Mouse (Mus musculus): ENCODE data around the gene Arhgef38. TPM values are rescaled to one million over a fixed set of nuclear protein-coding genes. Genes with fewer than 3 reads are reported as not detected.

Arhgef38 gene
- polyA plus RNA-seq, 1 experiment from 2014 or later: 0.89 TPM

DNA sequence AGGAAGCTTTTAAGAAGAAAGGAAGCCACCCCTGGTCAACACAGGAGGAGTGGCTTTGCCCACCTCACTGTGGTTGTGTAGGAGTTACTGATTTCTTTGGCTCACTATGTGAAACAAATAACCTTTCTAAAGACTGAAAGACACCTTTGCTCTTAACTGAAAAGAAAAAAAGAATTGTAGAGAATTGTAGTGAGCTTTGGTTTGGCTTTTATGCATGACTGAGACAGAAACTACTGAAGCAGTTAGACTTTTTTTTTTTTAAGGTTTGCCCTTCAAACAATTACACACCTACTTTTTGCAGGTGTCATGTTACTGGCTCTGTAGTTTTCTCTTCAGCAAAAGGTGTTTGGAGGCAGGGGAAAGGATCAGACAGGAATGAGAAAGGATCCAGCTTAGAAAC lies 5.2 kb downstream of the Arhgef38 start:
- Histone ChIP-seq H3K4me3 (ENCODE audit: low read depth, low read length) (no peak overlapping the region), H3K4me2 (no peak overlapping the region), H3K27me3 (ENCODE audit: insufficient read depth, low read length) (no peaks in the 10 kb centered on the region), H3K4me1 (ENCODE audit: insufficient read depth) (0 out of 2 replicates have a peak, but pooled peaks cover 8% of the 10 kb centered on the region), H3K9me3 (ENCODE audit: low read depth, low read length) (no peaks in the 10 kb centered on the region), H3K9ac (no peak overlapping the region), H3K27ac (ENCODE audit: low read depth) (no peak overlapping the region), H3K36me3 (ENCODE audit: insufficient read depth) (no peaks in the 10 kb centered on the region)
- DNase-seq: no peak
- TF ChIP-seq CTCF (IDR thresholded peaks at IDR 0.05; ENCODE audit: low read depth): no peak
- ATAC-seq (ENCODE audit: insufficient read depth): no peak

- Histone ChIP-seq H3K27ac (ENCODE audit: low read depth) (no peak overlapping the region), H3K9me3 (ENCODE audit: low read depth, low read length) (no peaks in the 10 kb centered on the region), H3K4me3 (ENCODE audit: low read depth, low read length) (no peak overlapping the region), H3K27me3 (ENCODE audit: insufficient read depth, low read length) (no peaks in the 10 kb centered on the region), H3K4me1 (ENCODE audit: insufficient read depth) (0 out of 2 replicates have a peak, but pooled peaks cover 8% of the 10 kb centered on the region), H3K4me2 (peak overlapping the region; percentile 32; the same call in 1 of the 2 replicates), H3K36me3 (ENCODE audit: insufficient read depth) (no peaks in the 10 kb centered on the region), H3K9ac (no peak overlapping the region)
- DNase-seq (peak; percentile 76), ATAC-seq (ENCODE audit: insufficient read depth) (peak; percentile 86)
- 33% methylated on average over 19 of the region's 19 CpGs for WGBS
- no peak for TF ChIP-seq CTCF (IDR thresholded peaks at IDR 0.05; ENCODE audit: low read depth)
Observed at GRCm38 (mm10) chr3:133227258-133228012, 7.3 kb downstream of the Arhgef38 start.

GRCm38 (mm10) chr3:133218501-133218900 lies 16.2 kb downstream of the Arhgef38 start:
- Histone ChIP-seq H3K4me2 (no peak overlapping the region), H3K4me3 (ENCODE audit: low read depth, low read length) (no peak overlapping the region), H3K9me3 (ENCODE audit: low read depth, low read length) (no peaks in the 10 kb centered on the region), H3K9ac (no peak overlapping the region), H3K4me1 (ENCODE audit: insufficient read depth) (no peaks in the 10 kb centered on the region), H3K27ac (ENCODE audit: low read depth) (no peak overlapping the region), H3K36me3 (ENCODE audit: insufficient read depth) (no peaks in the 10 kb centered on the region), H3K27me3 (ENCODE audit: insufficient read depth, low read length) (no peaks in the 10 kb centered on the region)
- WGBS: 55% methylated on average over 7 of the region's 7 CpGs
- ATAC-seq (ENCODE audit: insufficient read depth) (no peak), DNase-seq (no peak)
- no peak for TF ChIP-seq CTCF (IDR thresholded peaks at IDR 0.05; ENCODE audit: low read depth)

DNA sequence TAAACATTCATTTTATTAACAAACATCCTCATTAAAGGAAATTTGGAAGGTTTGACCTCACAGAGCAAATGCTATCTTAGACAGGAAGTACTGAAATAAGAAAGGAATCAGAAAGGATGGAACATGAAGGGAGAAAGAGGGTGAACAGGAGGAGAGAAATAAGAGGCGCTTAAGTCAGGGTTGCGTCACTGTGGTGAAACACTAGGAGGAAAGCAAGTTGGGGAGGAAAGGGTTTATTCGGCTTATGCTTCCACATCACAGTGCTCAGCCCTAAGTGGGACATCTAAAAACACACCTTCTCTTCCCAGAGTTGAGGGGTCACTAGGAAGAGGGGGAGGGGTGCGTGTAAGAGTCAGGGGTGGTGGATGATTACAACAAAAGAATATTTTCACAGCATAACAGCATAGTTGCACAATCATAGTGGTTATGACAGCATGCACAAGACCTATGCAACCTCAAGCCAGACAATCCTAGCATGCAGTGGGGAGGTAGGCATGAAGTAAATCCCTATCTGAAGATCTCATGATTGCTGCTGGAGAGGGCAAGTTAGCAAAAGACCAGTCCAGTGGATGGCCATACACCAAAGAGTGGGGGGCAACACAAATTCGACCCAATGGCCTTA lies 19.4 kb downstream of the Arhgef38 start:
- H3K9me3 ChIP-seq (ENCODE audit: low read depth, low read length): no peaks in the 10 kb centered on the region
- H3K36me3 ChIP-seq (ENCODE audit: insufficient read depth): no peaks in the 10 kb centered on the region
- H3K4me2 ChIP-seq: no peak overlapping the region
- H3K27ac ChIP-seq (ENCODE audit: low read depth): no peak overlapping the region
- ATAC-seq (ENCODE audit: insufficient read depth): 0 out of 2 replicates have a peak, but pooled peaks have one; percentile 22
- H3K4me3 ChIP-seq (ENCODE audit: low read depth, low read length): no peak overlapping the region
- no peak overlapping the region for H3K9ac ChIP-seq
- DNase-seq: no peak
- H3K27me3 ChIP-seq (ENCODE audit: insufficient read depth, low read length): no peaks in the 10 kb centered on the region
- WGBS: 78% methylated on average over 5 of the region's 5 CpGs
- TF ChIP-seq CTCF (IDR thresholded peaks at IDR 0.05; ENCODE audit: low read depth): no peak
- H3K4me1 ChIP-seq (ENCODE audit: insufficient read depth): no peaks in the 10 kb centered on the region

- DNase-seq (no peak), ATAC-seq (ENCODE audit: insufficient read depth) (no peak)
- no peak overlapping the region for H3K4me3 ChIP-seq (ENCODE audit: low read depth, low read length)
- no peak for TF ChIP-seq CTCF (IDR thresholded peaks at IDR 0.05; ENCODE audit: low read depth)
- no peaks in the 10 kb centered on the region for H3K36me3 ChIP-seq (ENCODE audit: insufficient read depth)
- H3K27me3 ChIP-seq (ENCODE audit: insufficient read depth, low read length): no peaks in the 10 kb centered on the region
- H3K9me3 ChIP-seq (ENCODE audit: low read depth, low read length): no peaks in the 10 kb centered on the region
- no peaks in the 10 kb centered on the region for H3K4me1 ChIP-seq (ENCODE audit: insufficient read depth)
- no peak overlapping the region for H3K4me2 ChIP-seq
- WGBS: 76% methylated on average over 3 of the region's 3 CpGs
- H3K27ac ChIP-seq (ENCODE audit: low read depth): no peak overlapping the region
- H3K9ac ChIP-seq: no peak overlapping the region
Observed at GRCm38 (mm10) chr3:133213434-133214114, 21.2 kb downstream of the Arhgef38 start.

DNA sequence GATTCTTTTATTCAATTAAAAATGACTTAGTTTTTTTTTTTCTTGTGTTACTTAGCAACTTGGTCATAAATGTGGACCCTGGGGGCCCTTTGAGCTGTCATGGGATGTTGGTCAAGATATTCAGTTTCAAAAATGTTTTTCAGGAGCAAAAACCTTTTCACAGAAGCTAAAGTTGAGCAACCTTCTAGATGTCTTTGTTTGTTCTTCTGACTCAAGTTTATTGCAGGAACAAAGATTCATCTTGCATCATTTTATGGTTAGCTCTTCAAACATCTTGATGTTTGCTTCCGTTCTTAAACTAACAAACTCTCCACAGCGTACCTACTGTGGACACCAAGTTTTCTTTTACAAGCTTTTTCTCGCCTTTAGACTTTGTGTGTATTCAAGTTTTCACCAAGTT lies 23.4 kb downstream of the Arhgef38 start:
- TF ChIP-seq CTCF (IDR thresholded peaks at IDR 0.05; ENCODE audit: low read depth): no peak
- Histone ChIP-seq H3K27ac (ENCODE audit: low read depth) (no peak overlapping the region), H3K4me1 (ENCODE audit: insufficient read depth) (no peaks in the 10 kb centered on the region), H3K9ac (no peak overlapping the region), H3K9me3 (ENCODE audit: low read depth, low read length) (no peaks in the 10 kb centered on the region), H3K36me3 (ENCODE audit: insufficient read depth) (no peaks in the 10 kb centered on the region), H3K4me3 (ENCODE audit: low read depth, low read length) (no peak overlapping the region), H3K27me3 (ENCODE audit: insufficient read depth, low read length) (no peaks in the 10 kb centered on the region), H3K4me2 (no peak overlapping the region)
- DNase-seq: no peak
- no peak for ATAC-seq (ENCODE audit: insufficient read depth)
- WGBS: 72% methylated on average over 3 of the region's 3 CpGs

GRCm38 (mm10) chr3:133203713-133204112 lies 31.0 kb downstream of the Arhgef38 start:
- H3K9me3 ChIP-seq (ENCODE audit: low read depth, low read length): no peaks in the 10 kb centered on the region
- H3K4me2 ChIP-seq: no peak overlapping the region
- ATAC-seq (ENCODE audit: insufficient read depth) (no peak), DNase-seq (no peak)
- WGBS: 69% methylated on average over 2 of the region's 2 CpGs
- H3K27me3 ChIP-seq (ENCODE audit: insufficient read depth, low read length): no peaks in the 10 kb centered on the region
- H3K27ac ChIP-seq (ENCODE audit: low read depth): no peak overlapping the region
- H3K36me3 ChIP-seq (ENCODE audit: insufficient read depth): no peaks in the 10 kb centered on the region
- no peaks in the 10 kb centered on the region for H3K4me1 ChIP-seq (ENCODE audit: insufficient read depth)
- no peak overlapping the region for H3K4me3 ChIP-seq (ENCODE audit: low read depth, low read length)
- no peak for TF ChIP-seq CTCF (IDR thresholded peaks at IDR 0.05; ENCODE audit: low read depth)
- H3K9ac ChIP-seq: no peak overlapping the region
